Mouse (Mus musculus) heart, embryonic 15.5 days (tissue): ENCODE data around the gene Armc6. TPM values are rescaled to one million over a fixed set of nuclear protein-coding genes. Genes with fewer than 3 reads are reported as not detected.

Source experiments
- ATAC-seq: fragments of 200-750 bp; cut with Nextera tagmentation; replicated peaks from 2 replicates; pipeline ENCODE4 v1.8.0; 2017; ENCODE audit warnings: low read depth, moderate TSS enrichment; ENCODE audit not compliant: insufficient number of reproducible peaks, insufficient read depth, low FRiP score
- H3K27ac ChIP-seq: fragments of 300-500 bp; sonication (generic); 2 replicates; pipeline ENCODE4 v1.5.1; 2015; ENCODE audit warnings: mild to moderate bottlenecking, inconsistent platforms
- H3K27me3 ChIP-seq: fragments of 300-500 bp; sonication (generic); 2 replicates; pipeline ENCODE4 v1.6.1; 2015; ENCODE audit warnings: inconsistent platforms
- H3K36me3 ChIP-seq: fragments of 300-500 bp; sonication (generic); 2 replicates; pipeline ENCODE4 v1.6.1; 2015; ENCODE audit warnings: mild to moderate bottlenecking, inconsistent platforms
- H3K4me1 ChIP-seq: fragments of 300-500 bp; sonication (generic); replicated peaks from 2 replicates; pipeline ENCODE4 v1.6.1; 2015; ENCODE audit warnings: inconsistent platforms
- H3K4me2 ChIP-seq: fragments of 300-500 bp; sonication (generic); 2 replicates; pipeline ENCODE4 v1.6.1; 2015; ENCODE audit warnings: inconsistent platforms, mild to moderate bottlenecking, moderate library complexity
- H3K4me3 ChIP-seq: fragments of 300-500 bp; sonication (generic); 2 replicates; pipeline ENCODE4 v1.5.1; 2015; ENCODE audit warnings: mild to moderate bottlenecking, inconsistent platforms
- H3K9ac ChIP-seq: fragments of 300-500 bp; sonication (generic); 2 replicates; pipeline ENCODE4 v1.6.1; 2015; ENCODE audit warnings: mild to moderate bottlenecking, inconsistent platforms
- H3K9me3 ChIP-seq: fragments of 300-500 bp; sonication (generic); replicated peaks from 2 replicates; pipeline ENCODE4 v1.6.1; 2016; ENCODE audit warnings: inconsistent platforms
- WGBS: fragments of 180-500 bp; shearing (Covaris S2); methylation state at CpG from one replicate; pipeline ENCODE4 v1.1.7; 2015; ENCODE audit warnings: mixed read lengths; 5-methylcytosine and 5-hydroxymethylcytosine counted together
- polyA plus RNA-seq: library from polyadenylated mRNA; unstranded; fragments of >200 nt; fragmentation: Nextera tagmentation; extraction: Ambion mirVana; gene quantifications from 2 replicates; pipeline ENCODE4 v1.2.1, GENCODE M21; 2015

Gene Armc6
- polyA plus RNA-seq, 1 experiment from 2014 or later: 16.4 TPM

GRCm38 (mm10) chr8:70212112-70213055 is 21.9 kb downstream of the Armc6 start, which contains the start of gene Slc25a42:
Gene Slc25a42 (minus strand): TSS chr8:70212305.
- no peaks in the 10 kb centered on the region for H3K36me3 ChIP-seq

DNA sequence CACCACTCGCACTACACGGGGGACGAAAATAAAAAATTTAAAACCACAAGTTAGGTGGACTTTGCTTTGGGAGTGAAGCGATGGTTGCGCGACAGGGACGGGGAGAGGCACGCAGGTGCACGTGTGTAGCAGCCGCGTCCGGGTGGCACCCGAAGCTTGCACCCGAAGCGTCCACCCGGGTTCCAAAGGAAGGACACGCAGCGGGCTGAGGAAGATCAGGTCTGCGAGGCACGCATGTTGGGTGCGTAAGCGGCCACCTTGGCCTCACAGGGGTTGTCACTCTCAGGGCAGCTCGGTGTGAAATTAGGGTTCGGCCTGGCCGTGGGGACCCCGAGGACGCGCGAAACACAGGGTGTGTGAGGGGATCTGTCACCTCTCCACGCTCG is 22.5 kb downstream of the Armc6 start:
- Histone ChIP-seq H3K27me3 (no peaks in the 10 kb centered on the region), H3K9me3 (no peaks in the 10 kb centered on the region), H3K4me3 (peak overlapping the region; percentile 80), H3K9ac (peak overlapping the region; percentile 83), H3K27ac (peak overlapping the region; percentile 83), H3K36me3 (no peaks in the 10 kb centered on the region), H3K4me1 (peaks cover 18% of the 10 kb centered on the region), H3K4me2 (peak overlapping the region; percentile 95)
- WGBS: under 1% methylated on average over 31 of the region's 31 CpGs
- no peak; the same call in 1 of the 2 replicates for ATAC-seq

More at GRCm38 (mm10) chr8:70212112-70213055, 21.9 kb downstream of the Armc6 start, which contains the start of gene Slc25a42:
- H3K27ac ChIP-seq: peak within 1 kb of the TSS; percentile 83
- H3K4me1 ChIP-seq: peaks cover 19% of the 10 kb centered on the region
- H3K9me3 ChIP-seq: no peaks in the 10 kb centered on the region
- peak within 1 kb of the TSS; percentile 95 for H3K4me2 ChIP-seq
- under 1% methylated on average over 66 of the region's 66 CpGs for WGBS
- H3K9ac ChIP-seq: peak within 1 kb of the TSS; percentile 83
- ATAC-seq: peak; percentile 97
- H3K4me3 ChIP-seq: peak within 1 kb of the TSS; percentile 80
- no peaks in the 10 kb centered on the region for H3K27me3 ChIP-seq

GRCm38 (mm10) chr8:70211275-70211674 is 23.0 kb downstream of the Armc6 start:
- Histone ChIP-seq H3K27ac (no peak overlapping the region), H3K4me3 (peak overlapping the region; percentile 80), H3K9ac (peak overlapping the region; percentile 83), H3K36me3 (no peaks in the 10 kb centered on the region), H3K4me2 (peak overlapping the region; percentile 95), H3K9me3 (no peaks in the 10 kb centered on the region), H3K27me3 (no peaks in the 10 kb centered on the region), H3K4me1 (peaks cover 15% of the 10 kb centered on the region)
- 81% methylated on average over 1 of the region's 1 CpGs for WGBS
- no peak for ATAC-seq

GRCm38 (mm10) chr8:70210538-70210937 is 23.7 kb downstream of the Armc6 start:
- Histone ChIP-seq H3K9ac (peak overlapping the region; percentile 20; the same call in 1 of the 2 replicates), H3K4me3 (peak overlapping the region; percentile 16), H3K27ac (peak overlapping the region; percentile 57), H3K9me3 (no peaks in the 10 kb centered on the region), H3K4me2 (peak overlapping the region; percentile 95), H3K27me3 (no peaks in the 10 kb centered on the region), H3K36me3 (no peaks in the 10 kb centered on the region), H3K4me1 (peaks cover 15% of the 10 kb centered on the region)
- WGBS: 20% methylated on average over 8 of the region's 8 CpGs
- ATAC-seq: no peak

DNA sequence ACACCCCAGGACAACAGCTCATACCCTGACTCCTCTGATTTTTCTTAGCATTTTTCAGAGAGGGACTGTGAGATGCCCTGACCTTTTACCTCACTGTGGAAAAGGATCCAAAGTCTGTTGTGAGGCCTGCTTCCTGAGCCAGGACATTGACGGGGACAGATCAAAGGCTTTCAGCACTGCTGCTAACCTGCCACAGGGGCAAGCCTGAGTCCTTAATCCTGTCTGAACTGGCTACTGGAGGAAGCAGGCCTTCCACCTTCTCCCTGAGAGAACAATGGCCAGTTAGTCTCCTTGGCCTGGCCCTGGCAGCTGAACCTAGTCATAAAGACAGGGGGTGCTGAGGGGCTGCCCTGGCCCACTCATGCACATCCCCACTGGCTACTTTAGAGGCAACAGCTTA is 26.1 kb downstream of the Armc6 start:
- no peak for ATAC-seq
- WGBS: 53% methylated on average over 1 of the region's 1 CpGs
- no peak overlapping the region for H3K27ac ChIP-seq
- no peak overlapping the region for H3K9ac ChIP-seq
- no peaks in the 10 kb centered on the region for H3K27me3 ChIP-seq
- H3K4me2 ChIP-seq: no peak overlapping the region
- peaks cover 18% of the 10 kb centered on the region for H3K4me1 ChIP-seq
- no peak overlapping the region for H3K4me3 ChIP-seq
- H3K36me3 ChIP-seq: no peaks in the 10 kb centered on the region
- H3K9me3 ChIP-seq: no peaks in the 10 kb centered on the region

- ATAC-seq: no peak
- H3K9ac ChIP-seq: no peak overlapping the region
- whole genome bisulfite sequencing: 21% methylated on average over 1 of the region's 1 CpGs
Observed at GRCm38 (mm10) chr8:70204757-70205156, 29.5 kb downstream of the Armc6 start.

DNA sequence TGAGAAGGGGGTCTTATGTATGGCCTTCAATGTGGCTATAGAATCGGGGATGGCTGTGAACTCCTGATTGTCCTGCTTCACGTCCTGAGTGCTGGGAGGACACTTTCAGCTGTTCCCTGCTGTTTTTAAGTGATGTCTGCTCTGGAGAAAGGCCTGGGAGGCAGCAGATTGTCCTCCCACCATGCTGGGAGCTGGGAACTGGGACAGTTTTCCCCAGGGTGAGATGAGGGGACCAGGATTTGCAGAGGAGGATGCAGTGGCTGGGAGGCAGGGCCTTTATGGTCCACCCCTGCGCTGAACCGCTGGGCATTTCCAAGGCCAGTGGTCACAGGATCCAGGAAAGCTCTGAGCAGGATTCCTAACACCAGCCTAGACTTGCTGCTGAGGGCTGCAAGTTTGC is 31.2 kb downstream of the Armc6 start:
- H3K36me3 ChIP-seq: no peaks in the 10 kb centered on the region
- WGBS: 77% methylated on average over 4 of the region's 4 CpGs
- H3K27ac ChIP-seq: no peak overlapping the region
- H3K9me3 ChIP-seq: no peaks in the 10 kb centered on the region
- H3K4me2 ChIP-seq: no peak overlapping the region
- no peaks in the 10 kb centered on the region for H3K27me3 ChIP-seq
- no peak overlapping the region for H3K9ac ChIP-seq
- peaks cover 6% of the 10 kb centered on the region for H3K4me1 ChIP-seq
- no peak overlapping the region for H3K4me3 ChIP-seq
- no peak for ATAC-seq

More at GRCm38 (mm10) chr8:70204757-70205156, 29.5 kb downstream of the Armc6 start:
- H3K4me2 ChIP-seq: peak overlapping the region; percentile 23; the same call in 1 of the 2 replicates
- no peaks in the 10 kb centered on the region for H3K36me3 ChIP-seq
- peak overlapping the region; percentile 85 for H3K27ac ChIP-seq
- H3K9me3 ChIP-seq: no peaks in the 10 kb centered on the region
- peaks cover 8% of the 10 kb centered on the region for H3K4me1 ChIP-seq
- no peaks in the 10 kb centered on the region for H3K27me3 ChIP-seq
- H3K4me3 ChIP-seq: no peak overlapping the region

GRCm38 (mm10) chr8:70201417-70201816 is 32.8 kb downstream of the Armc6 start:
- no peaks in the 10 kb centered on the region for H3K36me3 ChIP-seq
- H3K4me1 ChIP-seq: peaks cover 5% of the 10 kb centered on the region
- no peak overlapping the region for H3K4me2 ChIP-seq
- H3K9me3 ChIP-seq: no peaks in the 10 kb centered on the region
- 56% methylated on average over 3 of the region's 3 CpGs for WGBS
- no peak for ATAC-seq
- H3K9ac ChIP-seq: no peak overlapping the region
- H3K27ac ChIP-seq: no peak overlapping the region
- H3K4me3 ChIP-seq: no peak overlapping the region
- no peaks in the 10 kb centered on the region for H3K27me3 ChIP-seq

- Histone ChIP-seq H3K9ac (no peak overlapping the region), H3K4me3 (no peak overlapping the region), H3K27me3 (no peaks in the 10 kb centered on the region), H3K36me3 (no peaks in the 10 kb centered on the region), H3K27ac (no peak overlapping the region), H3K4me2 (no peak overlapping the region), H3K4me1 (peaks cover 5% of the 10 kb centered on the region), H3K9me3 (no peaks in the 10 kb centered on the region)
- 59% methylated on average over 5 of the region's 5 CpGs for WGBS
- ATAC-seq: peak; percentile 40; the same call in 1 of the 2 replicates
Observed at GRCm38 (mm10) chr8:70200098-70200681, 34.1 kb downstream of the Armc6 start.

DNA sequence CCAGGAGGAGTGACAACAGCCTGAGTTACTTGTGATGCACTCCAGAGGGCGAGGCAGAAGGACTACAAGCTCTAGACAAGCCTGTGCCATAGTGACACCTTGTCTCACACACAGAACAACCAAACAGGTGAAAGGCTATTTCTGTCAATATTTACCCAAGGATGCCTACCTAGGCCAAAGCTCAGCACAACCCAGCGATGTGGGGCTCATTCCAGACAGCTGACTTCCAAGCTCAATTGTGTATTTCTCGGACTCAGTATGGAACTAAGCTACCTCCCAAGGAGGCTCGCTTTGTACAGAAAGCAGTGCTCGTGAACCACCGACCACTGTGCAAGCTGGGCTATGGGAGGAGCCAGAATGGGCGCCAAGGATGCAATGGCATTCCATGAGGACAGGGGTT is 36.7 kb downstream of the Armc6 start:
- Histone ChIP-seq H3K4me2 (no peak overlapping the region), H3K9ac (no peak overlapping the region), H3K27ac (no peak overlapping the region), H3K9me3 (no peaks in the 10 kb centered on the region), H3K4me3 (no peak overlapping the region), H3K27me3 (no peaks in the 10 kb centered on the region), H3K4me1 (no peaks in the 10 kb centered on the region), H3K36me3 (no peaks in the 10 kb centered on the region)
- 55% methylated on average over 7 of the region's 7 CpGs for WGBS
- ATAC-seq: no peak

DNA sequence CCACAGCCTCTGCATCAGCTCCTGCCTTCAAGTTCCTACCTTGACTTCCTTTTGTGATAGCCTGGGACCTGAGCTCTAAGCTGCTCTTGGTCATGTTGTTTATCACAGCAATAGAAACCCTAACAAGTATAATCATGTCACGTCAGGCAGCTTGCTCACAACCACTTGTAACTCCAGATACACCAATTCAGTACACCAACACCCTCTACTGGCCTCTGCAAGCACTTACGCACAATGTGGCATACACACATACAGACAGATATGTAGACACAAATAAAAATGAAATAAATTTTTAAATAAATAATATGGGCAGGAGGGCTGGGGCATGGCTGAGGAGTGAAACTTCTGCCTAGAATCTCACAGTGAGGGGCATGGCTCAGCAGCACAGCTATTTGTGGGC is 38.5 kb downstream of the Armc6 start:
- no peaks in the 10 kb centered on the region for H3K36me3 ChIP-seq
- WGBS: 81% methylated on average over 2 of the region's 2 CpGs
- ATAC-seq: no peak

More for the DNA sequence above, 38.5 kb downstream of the Armc6 start:
- no peak overlapping the region for H3K27ac ChIP-seq
- no peak overlapping the region for H3K9ac ChIP-seq
- no peak overlapping the region for H3K4me2 ChIP-seq
- no peak overlapping the region for H3K4me3 ChIP-seq
- H3K4me1 ChIP-seq: no peaks in the 10 kb centered on the region
- H3K9me3 ChIP-seq: no peaks in the 10 kb centered on the region
- no peaks in the 10 kb centered on the region for H3K27me3 ChIP-seq
